Mouse (Mus musculus): ENCODE measurements around the gene Nt5dc1. TPM values are rescaled to one million over a fixed set of nuclear protein-coding genes. Genes with fewer than 3 reads are reported as not detected.

Nt5dc1 gene
- polyA plus RNA-seq, 1 experiment, result 19.4 TPM

DNA sequence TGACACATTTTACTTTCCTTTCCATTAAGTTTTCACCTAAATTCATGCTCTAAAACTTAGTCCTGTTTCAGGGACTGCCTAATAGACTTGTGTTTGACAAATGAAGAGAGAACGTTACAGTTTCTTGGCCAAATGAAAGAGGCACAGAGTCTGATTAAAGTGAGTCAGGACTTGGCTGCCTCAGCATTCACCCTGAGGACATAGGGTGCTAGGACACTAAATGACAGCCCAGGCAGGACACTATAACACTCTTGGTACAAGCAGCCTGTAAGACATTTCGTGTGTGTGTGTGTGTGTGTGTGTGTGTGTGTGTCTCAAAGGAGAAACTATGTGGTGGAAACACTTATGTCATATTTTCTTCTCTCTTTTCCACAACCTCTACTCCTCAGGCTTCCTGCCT lies 172.2 kb downstream of the Nt5dc1 start:
- Histone ChIP-seq H3K9me3 (replicated peaks; ENCODE audit: control insufficient read depth, insufficient read depth, low read length, poor library complexity, severe bottlenecking) (no peaks in the 10 kb centered on the region), H3K27me3 (ENCODE audit: control insufficient read depth, insufficient read depth, low read length, poor library complexity, severe bottlenecking) (no peaks in the 10 kb centered on the region), H3K4me3 (ENCODE audit: low read depth, low read length) (no peak overlapping the region), H3K4me1 (ENCODE audit: control insufficient read depth, insufficient read depth, low read length) (no peaks in the 10 kb centered on the region), H3K9ac (ENCODE audit: low read depth, poor library complexity, severe bottlenecking) (no peak overlapping the region), H3K27ac (ENCODE audit: insufficient read depth, low read length) (no peak overlapping the region), H3K36me3 (ENCODE audit: control insufficient read depth, insufficient read depth, low read length, poor library complexity, severe bottlenecking) (no peaks in the 10 kb centered on the region)
- TF ChIP-seq CTCF (IDR thresholded peaks at IDR 0.05; ENCODE audit: low read depth, low read length), result no peak
- no peak for TF ChIP-seq POLR2A (IDR thresholded peaks at IDR 0.05; ENCODE audit: insufficient read depth, low read length)
- TF ChIP-seq EP300 (IDR thresholded peaks at IDR 0.05; ENCODE audit: insufficient read depth, low read depth, low read length), result no peak

DNA sequence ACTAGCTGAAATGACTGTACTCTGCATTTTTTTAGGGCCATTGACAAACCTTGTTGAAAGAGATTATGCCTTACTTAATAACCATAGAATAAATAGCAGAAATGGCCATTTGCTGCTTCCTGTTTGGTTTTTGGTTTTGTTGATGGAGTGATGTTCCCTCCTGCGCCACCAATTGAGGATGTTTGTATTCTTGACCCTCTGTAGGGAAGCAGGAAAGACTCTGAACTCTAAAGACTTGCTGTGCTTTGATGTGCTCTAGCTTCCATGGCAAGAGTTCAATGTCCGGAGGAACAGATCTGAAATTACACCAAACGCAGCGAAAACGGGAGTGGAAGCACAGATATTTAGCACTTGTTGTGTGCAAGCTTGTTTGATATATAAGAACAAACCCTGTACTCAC lies 173.6 kb downstream of the Nt5dc1 start:
- Histone ChIP-seq H3K9ac (ENCODE audit: low read depth, poor library complexity, severe bottlenecking) (no peak overlapping the region), H3K4me3 (ENCODE audit: low read depth, low read length) (no peak overlapping the region), H3K9me3 (replicated peaks; ENCODE audit: control insufficient read depth, insufficient read depth, low read length, poor library complexity, severe bottlenecking) (no peaks in the 10 kb centered on the region), H3K36me3 (ENCODE audit: control insufficient read depth, insufficient read depth, low read length, poor library complexity, severe bottlenecking) (no peaks in the 10 kb centered on the region), H3K27me3 (ENCODE audit: control insufficient read depth, insufficient read depth, low read length, poor library complexity, severe bottlenecking) (no peaks in the 10 kb centered on the region), H3K4me1 (ENCODE audit: control insufficient read depth, insufficient read depth, low read length) (no peaks in the 10 kb centered on the region), H3K27ac (ENCODE audit: insufficient read depth, low read length) (no peak overlapping the region)
- no peak for TF ChIP-seq EP300 (IDR thresholded peaks at IDR 0.05; ENCODE audit: insufficient read depth, low read depth, low read length)
- TF ChIP-seq CTCF (IDR thresholded peaks at IDR 0.05; ENCODE audit: low read depth, low read length), result no peak

- H3K27ac ChIP-seq (ENCODE audit: insufficient read depth, low read length), result no peak overlapping the region
- no peak overlapping the region for H3K9ac ChIP-seq (ENCODE audit: low read depth, poor library complexity, severe bottlenecking)
- H3K9me3 ChIP-seq (replicated peaks; ENCODE audit: control insufficient read depth, insufficient read depth, low read length, poor library complexity, severe bottlenecking), result 0 out of 2 replicates have a peak, but pooled peaks cover 2% of the 10 kb centered on the region
- TF ChIP-seq CTCF (IDR thresholded peaks at IDR 0.05; ENCODE audit: low read depth, low read length) (no peak), EP300 (IDR thresholded peaks at IDR 0.05; ENCODE audit: insufficient read depth, low read depth, low read length) (no peak), POLR2A (IDR thresholded peaks at IDR 0.05; ENCODE audit: insufficient read depth, low read length) (no peak)
- no peak overlapping the region for H3K4me3 ChIP-seq (ENCODE audit: low read depth, low read length)
- peaks cover 2% of the 10 kb centered on the region for H3K4me1 ChIP-seq (ENCODE audit: control insufficient read depth, insufficient read depth, low read length)
- no peaks in the 10 kb centered on the region for H3K36me3 ChIP-seq (ENCODE audit: control insufficient read depth, insufficient read depth, low read length, poor library complexity, severe bottlenecking)
- no peaks in the 10 kb centered on the region for H3K27me3 ChIP-seq (ENCODE audit: control insufficient read depth, insufficient read depth, low read length, poor library complexity, severe bottlenecking)
These were observed 179.8 kb downstream of the Nt5dc1 start for GRCm38 (mm10) chr10:34238536-34238935.

Other genes with a start within 250 kb of the Nt5dc1 start
- 51.4 and 59.1 TPM in 2 replicates for gene Dse, start 210.8 kb downstream of the Nt5dc1 start, polyA plus RNA-seq (2011; ENCODE audit: insufficient read depth, insufficient read length, low read depth, missing spikeins)
- gene Tspyl1, start 136.4 kb downstream of the Nt5dc1 start, polyA plus RNA-seq (2011; ENCODE audit: insufficient read depth, insufficient read length, low read depth, missing spikeins), result 35.3 and 36.8 TPM in 2 replicates
- gene Tspyl4, start 121.1 kb downstream of the Nt5dc1 start, polyA plus RNA-seq (2011; ENCODE audit: insufficient read depth, insufficient read length, low read depth, missing spikeins), result 1.2 and 1.8 TPM in 2 replicates
- 0.49 TPM in 1 of 2 replicates, not detected in the other for gene Col10a1, start 28.6 kb downstream of the Nt5dc1 start, polyA plus RNA-seq (2011; ENCODE audit: insufficient read depth, insufficient read length, low read depth, missing spikeins)
- 0.32 and 0.42 TPM in 2 replicates for gene Frk, start 64.8 kb upstream of the Nt5dc1 start, polyA plus RNA-seq (2011; ENCODE audit: insufficient read depth, insufficient read length, low read depth, missing spikeins)